Mouse (Mus musculus) layer of hippocampus, postnatal 10 days (tissue): ENCODE results near the gene Pxmp2. TPM values are rescaled to one million over a fixed set of nuclear protein-coding genes. Genes with fewer than 3 reads are reported as not detected.

ENCODE experiments used
- DNase-seq, 2 experiments: peaks; one replicate each; pipeline ENCODE4 v3.0.0; 2021; ENCODE audit warnings: low spot score in 2 of 2
- total RNA-seq, 2 experiments: library from RNA; stranded (reverse); gene quantifications; 2 replicates each; pipeline ENCODE4 v1.2.3; 2021

Pxmp2 gene
- total RNA-seq, 2 experiments from 2014 or later, result 8.5 to 9.5 TPM

DNA sequence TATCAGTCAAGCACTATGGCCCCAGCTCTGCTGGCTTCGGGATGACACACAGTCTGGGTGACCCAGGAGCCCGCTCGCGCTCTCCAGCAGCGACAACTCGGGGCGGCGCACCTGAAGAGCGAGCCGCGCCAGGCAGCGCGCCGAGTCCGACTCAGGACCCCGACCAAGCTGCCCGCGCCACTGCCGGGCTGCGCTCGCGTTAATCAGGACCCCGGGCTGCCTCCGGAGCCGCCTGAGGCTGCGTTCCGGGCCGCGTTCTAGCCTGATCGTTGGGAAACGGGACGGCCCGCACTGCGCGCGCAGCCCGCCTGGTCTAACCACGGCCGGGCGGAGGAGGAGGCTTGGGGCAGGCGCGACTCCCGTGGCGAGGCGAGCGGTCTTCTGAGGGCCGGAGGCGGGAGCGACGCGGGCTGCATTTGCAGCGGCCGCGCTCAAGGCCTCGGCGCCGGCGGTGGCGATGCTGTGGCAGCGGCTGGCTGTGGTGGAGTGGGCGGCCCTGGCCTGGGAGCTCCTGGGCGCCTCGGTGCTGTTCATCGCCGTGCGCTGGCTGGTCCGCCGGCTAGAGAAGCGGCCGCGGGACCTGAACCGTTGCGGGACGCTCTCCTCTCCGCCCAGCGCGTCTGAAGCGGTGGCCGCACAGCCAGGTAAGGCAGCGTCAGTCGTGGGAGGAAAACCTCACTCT lies 55.1 kb downstream of the Pxmp2 start, which contains the start of gene Ankle2:
TSS of gene Ankle2 (plus strand) at position 225 of the 682 bp plus-strand sequence.
- DNase-seq, result peak; percentile 90 to 95

DNA sequence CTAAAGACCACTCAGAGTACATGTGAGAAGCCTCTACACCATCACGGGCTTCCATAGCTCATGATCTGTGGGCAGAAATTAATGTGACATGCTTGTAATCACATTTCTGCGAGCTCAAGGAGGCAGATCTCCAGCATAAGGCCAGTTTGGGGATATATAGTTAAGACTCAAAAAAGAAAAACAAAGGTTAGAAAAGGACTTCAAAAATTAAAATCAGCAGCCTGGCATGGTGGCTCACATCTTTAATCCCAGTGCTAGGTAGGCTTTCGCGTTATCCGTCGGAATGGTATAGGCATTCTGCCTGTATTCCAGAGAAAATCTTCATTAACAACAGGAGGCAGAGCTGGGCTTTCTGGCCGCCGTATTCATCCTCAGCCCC lies 55.6 kb downstream of the Pxmp2 start:
- peak in 1 of 2 experiments; percentile 5 for DNase-seq

DNA sequence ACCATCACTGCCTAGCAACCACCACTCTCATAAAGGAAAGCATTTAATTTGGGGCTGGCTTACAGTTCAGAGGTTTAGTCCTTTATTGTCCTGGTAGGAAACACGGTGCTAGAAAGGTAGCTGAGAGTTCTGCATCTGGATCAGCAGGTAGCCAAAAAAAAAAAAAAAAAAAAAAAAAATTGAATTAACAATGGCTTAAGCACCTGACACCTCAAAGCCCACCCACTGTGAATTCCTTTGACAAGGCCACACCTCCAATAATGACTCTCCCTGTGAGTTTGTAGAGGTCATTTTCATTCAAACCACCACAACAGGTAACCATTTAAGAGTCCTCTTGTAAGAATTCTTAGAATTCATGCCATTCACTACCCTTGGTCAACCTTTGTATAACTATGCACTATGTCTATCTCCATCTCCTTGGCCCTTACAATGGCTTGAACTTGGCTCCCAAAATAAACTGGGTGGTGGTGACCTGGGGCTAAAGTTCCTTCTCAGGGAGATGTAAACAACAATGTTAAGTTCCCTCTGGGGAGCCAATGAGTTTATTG lies 58.6 kb downstream of the Pxmp2 start:
- DNase-seq, result no peak

DNA sequence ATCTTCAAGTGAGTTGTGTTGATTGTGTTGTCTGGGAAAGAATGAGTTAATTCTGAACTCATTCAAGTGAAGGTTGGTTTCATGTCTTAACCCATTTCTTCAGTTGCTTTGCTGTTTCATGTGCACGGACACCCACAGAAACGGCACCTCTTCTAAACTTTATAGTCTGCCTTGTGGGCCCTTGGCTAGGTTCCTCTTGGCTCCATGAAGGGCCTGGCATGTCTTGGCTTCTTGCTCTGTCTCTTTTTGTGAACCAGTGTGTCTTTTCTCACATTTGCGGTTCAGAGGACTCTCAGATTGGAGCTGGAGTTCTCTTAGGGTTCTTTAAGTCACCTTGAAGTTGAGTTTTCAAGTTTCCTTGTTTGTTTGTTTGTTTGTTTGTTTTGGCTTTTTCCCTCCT lies 60.9 kb downstream of the Pxmp2 start:
- no peak for DNase-seq

Other genes with a start within 250 kb of the Pxmp2 start
- gene Gm17655, start 213.7 kb downstream of the Pxmp2 start, total RNA-seq, result 10 to 100 TPM in 1 of 2 experiments, 1 to 10 TPM in 1; 8.9 to 10.3 TPM
- under 1 TPM; 0.73 to 0.89 TPM for gene Gm35315, start 191.8 kb downstream of the Pxmp2 start, total RNA-seq
- 1 to 10 TPM; 3.3 to 4.6 TPM for gene Plcxd1, start 186.2 kb downstream of the Pxmp2 start, total RNA-seq
- gene Gtpbp6, start 178.0 kb downstream of the Pxmp2 start, total RNA-seq, result 10 to 100 TPM; 83.7 to 98.9 TPM
- gene Zfp605, start 176.1 kb downstream of the Pxmp2 start, total RNA-seq, result 10 to 100 TPM; 16.1 to 16.8 TPM
- 10 to 100 TPM; 74.0 to 76.0 TPM for gene Chfr, start 150.3 kb downstream of the Pxmp2 start, total RNA-seq
- 10 to 100 TPM; 43.7 to 47.6 TPM for gene Golga3, start 109.5 kb downstream of the Pxmp2 start, total RNA-seq
- 10 to 100 TPM; 32.0 to 40.6 TPM for gene Ankle2, start 55.2 kb downstream of the Pxmp2 start, total RNA-seq
- gene Pgam5, start 16.3 kb downstream of the Pxmp2 start, total RNA-seq, result 10 to 100 TPM; 66.2 to 73.7 TPM
- 1 to 10 TPM; 4.8 to 7.6 TPM for gene Pole, start 120 bp upstream of the Pxmp2 start, total RNA-seq
- 1 to 10 TPM; 2.4 to 2.9 TPM for gene P2rx2, start 57.0 kb upstream of the Pxmp2 start, total RNA-seq
- gene Lrcol1, start 58.5 kb upstream of the Pxmp2 start, total RNA-seq, result not detected
- gene Fbrsl1, start 162.3 kb upstream of the Pxmp2 start, total RNA-seq, result 10 to 100 TPM; 82.5 to 90.6 TPM